Mouse (Mus musculus) cerebellum, postnatal 14 days (tissue): ENCODE measurements around the gene Lrmda.
"Not testable (repeated sequence)": the region's sequence is repeated elsewhere in the genome, so short reads cannot be mapped to it uniquely, and the experiment has no call there.

Experiments used
- DNase-seq, 2 experiments: peaks; one replicate each; pipeline ENCODE4 v3.0.0; 2021; ENCODE audit warnings: mixed read lengths in 2 of 2

Gene Lrmda

DNA sequence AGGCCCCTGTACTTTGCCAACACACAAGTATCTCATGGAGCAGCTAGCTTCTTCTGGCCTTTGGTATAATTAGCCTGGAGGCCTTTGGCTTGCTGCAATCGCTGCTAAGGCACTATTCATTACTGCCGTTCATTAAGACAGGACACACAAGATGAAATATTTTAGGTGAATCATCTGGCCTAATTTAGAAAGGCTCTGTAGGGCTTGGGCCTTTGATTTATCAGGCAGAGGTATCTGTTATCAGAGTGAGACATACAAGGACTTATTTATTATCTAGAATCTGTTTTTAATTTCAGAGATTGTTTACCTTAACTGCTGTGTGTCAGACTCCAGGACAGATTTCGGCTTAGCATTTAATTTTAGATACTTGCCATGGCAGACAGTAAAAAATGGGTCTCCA is 511.2 kb downstream of the Lrmda start:
- DNase-seq = no peak

DNA sequence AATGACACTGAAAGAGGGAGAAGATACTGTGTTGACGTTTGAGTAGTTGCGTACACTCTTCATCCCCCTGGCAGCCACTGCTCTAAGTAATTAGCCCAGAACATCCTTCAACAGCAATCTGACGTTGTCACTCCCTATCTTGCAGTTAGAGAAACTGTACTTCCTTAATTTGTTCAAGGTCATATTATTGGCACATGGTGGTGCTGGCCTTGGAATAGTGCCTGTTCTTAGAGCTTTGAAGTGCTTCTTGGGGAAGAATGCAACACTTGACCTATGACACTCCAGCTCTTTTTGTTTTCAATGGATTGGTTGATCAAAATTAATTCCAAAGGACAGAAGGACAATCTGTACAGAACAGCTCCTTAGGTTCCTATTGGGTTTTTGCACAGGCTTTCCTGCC is 514.0 kb downstream of the Lrmda start:
- no peak for DNase-seq

DNA sequence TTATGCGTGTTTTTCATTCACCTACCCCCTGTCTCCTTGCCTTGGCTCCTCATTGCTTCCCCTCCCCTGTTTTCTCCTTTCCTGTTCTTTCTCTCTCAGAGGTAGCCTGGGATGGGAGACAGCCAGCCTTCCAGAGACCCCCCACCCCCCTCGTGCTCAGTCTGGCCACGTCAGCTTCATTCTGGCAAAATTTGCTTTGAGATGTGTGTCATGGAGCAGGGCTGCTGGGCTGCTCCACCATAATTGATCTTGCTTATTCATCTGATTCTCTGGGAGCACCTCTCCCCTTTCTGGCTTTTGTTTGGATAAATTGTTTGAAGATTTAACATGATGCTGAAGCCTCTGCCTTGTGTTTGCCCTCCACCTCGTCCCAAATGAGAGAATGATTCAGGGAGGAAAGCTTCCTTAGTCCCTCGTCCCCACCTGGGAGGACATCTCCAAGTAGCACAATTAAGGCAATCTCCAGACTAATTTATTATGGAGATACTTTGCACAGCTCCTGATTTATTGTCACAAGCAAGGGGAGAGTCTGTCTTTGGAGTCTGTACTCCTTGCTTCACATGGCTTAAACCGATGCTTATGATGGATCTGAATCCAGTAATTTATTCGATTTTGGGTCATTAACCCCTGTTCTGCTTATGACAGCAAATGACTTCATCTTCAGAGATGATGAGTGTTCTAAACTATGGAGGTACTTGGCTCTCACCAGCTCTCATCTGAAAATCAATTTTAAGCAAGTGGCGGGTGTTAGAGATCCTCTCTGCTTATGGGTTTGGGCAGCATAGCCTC is 526.6 kb downstream of the Lrmda start:
- no peak for DNase-seq

DNA sequence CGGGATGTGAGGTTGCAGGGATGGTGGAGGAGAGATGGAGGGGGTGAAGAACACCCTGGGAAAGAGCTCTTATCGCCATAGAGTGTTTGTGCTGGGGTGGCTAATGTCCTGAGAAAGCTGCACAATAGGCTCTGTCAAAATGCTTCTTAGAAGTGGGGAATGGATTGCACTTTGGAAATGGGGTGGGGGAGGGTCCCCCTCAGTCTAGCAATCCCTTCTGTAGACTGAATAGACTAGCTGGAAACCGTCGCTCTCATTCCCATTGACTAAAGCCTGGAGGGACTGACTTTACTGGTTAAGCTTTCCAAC is 527.1 kb downstream of the Lrmda start:
- DNase-seq = no peak

DNA sequence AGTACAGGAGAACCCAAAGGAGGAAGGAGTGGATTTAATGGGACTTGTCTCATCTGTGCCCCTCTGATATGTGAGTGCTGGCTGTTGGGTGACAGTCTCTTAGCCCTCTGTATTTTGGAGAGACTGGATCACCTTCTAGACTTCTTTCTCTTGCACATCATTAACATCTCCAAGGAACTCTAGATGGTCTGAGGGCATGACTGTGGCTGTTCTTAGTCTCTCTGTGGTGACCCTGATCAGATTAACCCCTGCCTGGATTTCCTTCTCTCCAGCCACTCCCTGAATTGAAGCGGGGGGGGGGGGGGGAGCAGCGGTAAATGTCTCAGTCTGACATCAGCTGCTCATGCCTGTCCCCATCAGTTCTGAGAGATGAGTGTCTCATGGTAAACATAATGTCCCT is 528.8 kb downstream of the Lrmda start:
- DNase-seq = no peak

DNA sequence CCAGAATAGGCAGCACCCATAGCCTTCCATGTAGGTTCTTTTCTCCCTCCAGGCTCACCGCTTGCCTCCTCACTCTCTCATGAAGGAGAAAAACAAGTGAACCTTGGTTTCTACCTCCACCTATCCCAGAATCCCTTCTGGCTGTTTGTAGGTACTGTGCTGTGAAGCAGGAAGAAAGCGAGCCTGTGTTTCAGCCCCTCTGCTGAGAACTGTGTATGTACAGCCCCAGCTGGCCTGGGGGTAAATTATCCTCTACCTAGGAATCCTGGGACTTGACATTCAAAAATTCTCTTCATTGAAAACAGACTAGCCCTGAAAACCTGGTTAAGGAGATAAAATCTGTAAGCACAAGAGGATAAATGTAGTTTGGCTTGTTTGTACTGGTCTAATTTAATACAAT is 529.7 kb downstream of the Lrmda start:
- no peak for DNase-seq

DNA sequence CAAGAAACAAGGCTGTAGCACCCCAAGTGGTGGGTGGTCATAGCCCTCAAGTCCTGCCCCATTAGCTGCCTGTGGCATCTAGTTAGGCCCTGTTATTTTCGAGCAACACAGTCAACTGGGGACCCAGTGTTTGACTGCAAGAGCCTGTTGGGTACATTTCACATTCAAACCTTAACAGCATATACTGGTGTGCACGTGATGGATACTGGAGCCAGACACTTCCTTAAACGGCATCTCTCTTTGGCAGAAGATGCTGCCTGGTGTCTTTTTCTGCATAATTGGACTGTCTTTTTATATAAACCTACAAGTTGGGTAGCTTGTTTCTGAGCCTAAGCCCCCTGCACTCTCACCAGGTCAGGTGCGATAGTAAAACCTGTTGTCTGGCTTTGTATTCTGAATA is 532.8 kb downstream of the Lrmda start:
- no peak for DNase-seq

DNA sequence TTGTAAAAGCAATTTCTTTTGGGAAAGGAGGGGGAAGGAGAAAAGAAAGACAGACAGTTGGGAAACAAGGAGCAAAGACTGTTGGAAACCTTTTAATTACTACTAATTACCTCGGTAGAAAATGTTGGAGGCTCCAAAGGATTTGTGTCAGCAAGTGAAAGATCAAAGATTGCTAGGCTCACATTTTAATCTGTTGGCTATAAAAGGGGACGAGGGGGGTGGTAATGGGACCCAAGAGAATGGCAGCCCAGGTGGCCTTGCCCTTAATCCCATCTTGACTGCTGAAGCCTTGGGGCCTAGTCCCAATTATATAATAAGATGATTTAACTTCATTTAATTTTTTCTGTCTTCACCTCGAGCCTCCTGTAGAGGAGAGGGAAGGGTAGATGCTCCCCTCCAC is 533.3 kb downstream of the Lrmda start:
- DNase-seq = no peak

DNA sequence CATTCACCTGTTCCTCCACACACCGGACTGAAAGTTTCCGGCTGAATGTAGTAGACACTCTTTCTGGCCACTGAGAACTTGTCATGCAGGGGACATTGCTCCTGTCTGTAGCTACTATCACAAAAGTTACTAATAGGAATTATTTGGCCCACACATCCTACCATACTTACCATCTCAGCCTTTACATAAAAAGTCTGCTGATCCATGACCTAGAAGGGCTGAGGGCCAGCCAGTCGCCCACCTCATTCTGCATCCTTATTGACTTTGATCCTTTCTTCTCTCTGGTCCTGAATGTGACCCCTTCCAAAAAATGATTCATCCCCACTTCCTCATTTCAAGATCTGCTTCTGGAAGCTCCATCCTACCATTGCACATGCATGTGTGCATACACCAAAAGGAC is 534.2 kb downstream of the Lrmda start:
- no peak for DNase-seq

DNA sequence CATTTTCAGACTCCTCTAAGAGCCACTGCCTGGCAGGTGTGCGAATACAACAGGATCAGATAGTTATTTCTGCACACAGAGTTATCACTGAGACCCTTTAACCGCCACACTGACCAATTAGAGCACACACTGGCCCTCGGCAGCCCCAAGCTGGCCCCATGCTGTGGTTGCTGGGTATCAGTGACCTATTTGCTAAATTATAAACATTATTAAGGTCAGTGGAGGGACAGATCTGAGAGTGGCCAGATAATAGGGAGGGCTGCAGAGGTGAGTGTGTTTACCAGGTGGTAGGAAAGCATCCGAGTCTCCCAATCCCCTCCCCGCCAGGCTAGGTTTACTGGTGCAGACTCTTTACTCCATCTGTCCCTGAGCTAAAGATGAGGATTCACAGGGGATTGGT is 553.0 kb downstream of the Lrmda start:
- DNase-seq = no peak

DNA sequence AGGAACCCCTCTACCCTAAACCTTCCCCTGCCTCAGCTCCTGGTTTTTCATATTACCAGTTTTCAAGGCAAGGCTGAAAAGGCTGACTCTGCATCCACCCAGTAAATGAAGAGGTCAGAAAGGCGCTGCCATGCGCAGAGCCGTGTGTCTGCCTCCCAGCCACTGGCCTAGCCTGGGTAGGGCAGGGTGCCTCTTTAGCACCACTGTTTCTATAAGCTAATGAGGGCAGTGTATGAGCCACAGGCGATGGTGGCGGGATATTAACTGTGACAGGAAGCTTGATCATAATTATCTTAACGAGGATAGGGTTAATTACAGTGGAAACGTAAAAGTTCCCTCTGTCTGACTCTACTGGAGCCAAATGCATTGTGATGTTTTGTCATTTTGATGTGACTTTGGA is 554.1 kb downstream of the Lrmda start:
- DNase-seq = no peak

DNA sequence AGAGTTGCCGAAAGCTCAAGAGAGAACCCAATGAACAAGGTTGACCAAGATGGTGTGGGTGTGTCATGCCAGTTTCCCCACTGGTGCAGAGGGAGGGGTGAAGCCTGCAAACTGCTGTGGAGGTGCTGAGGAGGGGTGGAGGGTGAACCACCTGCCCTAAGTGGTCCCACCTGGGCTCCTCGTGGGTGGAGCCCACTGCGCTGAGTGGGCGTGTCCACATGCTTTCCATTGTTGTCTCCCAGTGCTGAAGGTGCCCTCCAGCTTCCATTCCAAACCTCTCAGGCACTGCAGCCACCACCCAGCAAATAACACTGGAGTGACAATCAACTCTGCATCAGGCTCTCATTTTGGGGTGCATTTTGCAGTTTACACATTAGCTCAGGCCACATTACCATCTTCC is 554.5 kb downstream of the Lrmda start:
- no peak for DNase-seq

DNA sequence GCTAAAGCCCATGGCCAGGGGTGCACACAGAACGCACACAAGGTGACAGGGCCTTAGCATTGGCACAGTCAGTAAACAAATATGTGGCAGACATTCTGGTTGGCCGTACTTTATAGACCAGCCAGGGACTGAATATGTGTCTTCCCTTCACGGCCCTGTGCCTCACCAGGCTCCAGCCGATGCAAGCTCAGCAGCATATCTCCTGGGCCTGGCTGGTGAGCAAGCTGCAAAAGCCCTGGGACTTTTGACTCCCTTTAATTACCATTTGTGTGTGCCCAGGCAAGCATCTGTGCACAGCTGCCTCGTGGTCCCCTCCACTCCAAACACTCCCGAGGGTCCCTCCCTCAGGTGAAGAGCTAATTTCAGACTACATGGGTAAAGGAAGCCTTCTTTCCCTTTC is 556.9 kb downstream of the Lrmda start:
- DNase-seq = no peak

DNA sequence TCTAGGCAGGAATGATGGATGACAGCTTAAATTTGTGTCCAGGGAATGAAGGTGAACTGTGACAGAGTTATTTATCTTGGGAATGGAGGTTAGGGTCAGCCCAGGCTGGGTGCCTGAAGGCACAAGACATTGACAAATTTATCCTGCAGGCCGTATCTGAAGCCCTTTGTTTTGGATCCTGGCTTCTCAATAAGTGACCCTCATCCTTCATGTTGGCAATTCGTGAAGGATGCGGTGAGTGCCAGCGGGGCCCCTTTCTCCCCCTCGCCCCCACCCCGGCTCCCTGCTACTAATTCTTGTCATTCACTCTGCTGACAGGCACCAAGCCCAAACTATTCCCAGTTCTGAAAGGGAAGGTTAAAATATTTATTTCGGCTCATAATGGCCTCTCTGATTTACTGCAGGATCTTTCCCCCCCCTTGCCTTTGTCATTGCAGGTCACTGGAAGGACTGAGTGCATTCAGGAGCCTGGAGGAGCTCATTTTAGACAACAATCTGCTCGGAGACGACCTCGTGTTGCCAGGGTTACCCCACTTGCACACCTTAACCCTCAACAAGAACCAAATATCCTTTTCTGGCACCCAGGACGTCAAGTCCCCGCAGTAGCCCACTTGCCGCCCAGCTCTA is 558.0 kb downstream of the Lrmda start:
- peak; percentile 21 to 38 for DNase-seq

DNA sequence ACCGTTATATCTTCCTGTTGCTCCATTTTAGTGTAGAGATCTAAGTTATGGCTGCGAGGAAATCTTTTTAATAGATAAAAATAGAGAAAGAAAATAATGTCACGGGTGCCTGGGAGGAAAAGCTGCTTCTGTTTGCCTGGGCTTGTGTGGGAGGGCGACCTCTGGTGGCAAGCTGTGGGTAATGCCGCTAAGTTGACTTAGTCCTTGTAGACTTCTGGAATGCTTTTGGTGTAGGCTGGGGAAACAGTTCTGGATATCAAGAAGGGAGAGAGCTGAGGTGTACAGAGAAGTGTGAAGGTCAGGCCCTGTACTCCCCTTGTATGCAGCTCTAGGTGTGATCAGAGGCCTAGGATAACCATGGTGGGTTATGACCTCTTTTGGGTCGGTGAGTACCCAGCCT is 558.7 kb downstream of the Lrmda start:
- peak; percentile 90 to 92 for DNase-seq

DNA sequence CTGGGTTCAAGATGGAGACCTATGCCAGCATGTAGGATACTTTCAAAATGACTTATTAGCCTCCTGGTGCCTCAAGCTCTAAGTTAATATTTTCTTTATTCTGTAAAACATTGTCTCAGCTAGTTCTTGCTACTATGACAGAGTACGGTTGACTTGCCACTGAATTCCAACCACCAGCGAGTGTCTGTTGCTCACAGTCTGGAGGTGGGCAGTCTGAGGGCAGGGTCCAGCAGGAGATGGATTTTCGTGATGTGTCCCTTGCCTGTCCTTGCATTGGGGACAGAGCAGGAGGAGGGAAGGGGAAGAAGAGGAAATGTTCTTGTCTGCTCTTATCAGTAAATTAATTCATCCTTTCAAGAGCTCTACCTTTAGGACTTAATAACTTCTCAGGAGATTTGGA is 559.5 kb downstream of the Lrmda start:
- DNase-seq = no peak

DNA sequence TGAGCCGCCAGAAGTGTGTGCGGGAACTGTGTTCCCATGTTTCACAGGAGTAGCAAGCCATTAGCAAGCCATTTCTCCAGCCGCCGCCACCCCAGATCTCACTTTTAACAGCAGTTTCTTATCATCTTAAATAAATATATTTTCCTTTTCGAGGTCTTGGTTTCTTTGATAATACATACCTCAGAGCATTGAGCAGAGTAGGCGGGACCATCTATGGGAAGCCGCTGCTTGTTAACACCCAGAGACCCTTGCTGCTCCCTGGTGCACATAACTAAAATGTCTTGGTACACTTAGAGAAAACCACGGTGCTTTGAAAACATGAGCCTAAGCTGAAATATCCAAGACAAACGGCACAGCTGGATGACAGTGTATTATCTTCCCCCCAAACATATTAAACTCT is 562.6 kb downstream of the Lrmda start:
- no peak for DNase-seq

DNA sequence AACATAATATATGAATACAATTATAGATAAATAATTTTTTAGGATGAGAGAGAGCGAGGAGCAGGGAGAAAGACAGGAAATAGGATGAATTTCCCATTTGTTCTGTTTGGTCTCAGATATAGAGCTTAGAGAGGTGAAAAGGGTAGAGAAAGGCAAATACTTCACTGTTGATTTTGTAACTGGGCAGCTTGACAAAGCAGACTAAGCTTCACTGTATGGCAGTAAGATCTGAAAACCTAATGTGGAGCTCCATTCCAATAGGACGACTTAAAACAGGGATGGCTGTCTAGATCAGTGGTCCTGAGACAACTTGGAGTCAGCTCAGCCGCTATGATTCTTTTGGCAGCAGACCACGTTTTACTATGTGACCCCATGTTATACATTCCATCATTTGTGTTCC is 566.8 kb downstream of the Lrmda start:
- DNase-seq = no peak

DNA sequence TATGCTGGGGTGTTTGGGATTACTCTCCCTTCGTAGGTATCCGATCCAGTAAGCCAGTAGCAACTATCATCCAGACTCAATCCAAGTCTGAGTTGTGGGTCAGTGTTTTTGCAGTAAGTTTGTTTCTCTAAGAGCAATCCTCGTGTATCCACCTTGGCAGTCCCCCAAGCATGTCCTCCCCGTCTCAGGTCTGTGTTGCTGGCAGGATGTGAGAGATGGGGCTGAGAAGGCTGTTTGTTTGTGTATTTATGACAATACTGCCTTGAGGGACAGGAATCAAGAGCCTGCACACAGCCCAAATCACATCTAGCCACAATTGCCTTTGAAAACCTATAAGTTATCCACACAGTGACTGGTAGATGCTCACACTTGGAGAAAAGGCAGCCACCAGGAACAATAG is 567.3 kb downstream of the Lrmda start:
- DNase-seq = no peak

DNA sequence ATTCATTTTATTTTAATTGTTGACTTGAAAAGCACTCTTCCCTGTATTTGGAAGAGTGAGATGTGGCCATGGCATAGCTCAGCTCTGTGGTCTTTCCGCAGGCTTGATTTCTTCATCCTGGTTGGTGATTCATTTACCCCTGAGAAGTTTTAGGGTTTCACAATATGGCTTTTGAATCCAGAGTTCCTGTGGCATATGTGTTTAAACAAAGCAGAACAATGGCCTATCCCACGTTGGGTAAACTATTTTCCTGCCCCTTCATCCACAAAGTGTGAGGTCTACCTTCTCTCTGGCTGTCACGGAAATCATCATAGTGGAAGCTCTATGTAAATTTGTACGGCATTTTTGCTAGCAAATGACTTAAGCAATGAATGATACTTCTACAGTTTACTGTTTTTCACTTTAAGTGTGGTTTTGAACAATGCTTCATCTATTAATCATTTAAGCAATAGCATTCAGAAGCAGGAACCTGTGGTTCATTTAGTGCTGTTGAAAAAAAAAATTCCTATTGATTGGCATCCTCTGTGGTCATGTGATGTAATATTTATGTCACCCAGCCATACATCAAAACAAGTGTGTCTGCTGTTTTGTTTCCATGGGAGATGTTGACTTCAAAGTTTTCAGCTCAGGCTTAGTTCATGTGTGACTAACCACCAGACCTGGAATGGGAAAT is 567.9 kb downstream of the Lrmda start:
- no peak for DNase-seq

DNA sequence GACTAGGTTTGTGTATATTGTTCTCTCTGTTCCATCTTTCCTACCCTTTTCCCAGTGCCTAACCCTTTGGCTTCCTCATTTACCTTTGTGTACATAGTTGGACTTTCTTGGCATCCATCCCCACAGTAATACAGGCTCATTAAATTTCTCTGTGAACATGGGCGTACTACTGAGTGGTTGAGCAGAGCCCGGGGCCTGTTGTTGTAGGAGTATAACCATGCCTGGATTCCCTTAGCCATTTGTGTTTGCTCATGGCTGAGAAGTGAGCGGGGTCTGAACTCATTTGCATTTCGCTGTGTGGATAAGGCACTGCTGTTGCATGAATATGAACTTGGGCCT is 568.4 kb downstream of the Lrmda start:
- no peak for DNase-seq

DNA sequence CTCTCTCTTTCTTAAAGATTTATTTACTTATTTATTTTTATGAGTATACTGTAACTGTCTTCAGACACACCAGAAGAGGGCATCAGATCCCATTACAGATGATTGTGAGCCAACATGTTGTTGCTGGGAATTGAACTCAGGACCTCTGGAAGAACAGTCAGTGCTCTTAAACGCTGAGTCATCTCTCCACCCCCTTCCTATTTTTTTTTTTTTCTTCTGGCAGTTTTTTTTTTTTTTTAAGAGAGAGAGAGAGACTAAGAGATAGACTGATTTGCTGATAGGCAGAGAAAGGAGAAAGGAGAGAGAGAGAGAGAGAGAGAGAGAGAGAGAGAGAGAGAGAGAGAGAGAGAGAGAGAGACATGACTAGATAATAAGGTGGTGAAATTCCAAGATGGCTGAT is 568.9 kb downstream of the Lrmda start:
- DNase-seq = not testable (repeated sequence)

DNA sequence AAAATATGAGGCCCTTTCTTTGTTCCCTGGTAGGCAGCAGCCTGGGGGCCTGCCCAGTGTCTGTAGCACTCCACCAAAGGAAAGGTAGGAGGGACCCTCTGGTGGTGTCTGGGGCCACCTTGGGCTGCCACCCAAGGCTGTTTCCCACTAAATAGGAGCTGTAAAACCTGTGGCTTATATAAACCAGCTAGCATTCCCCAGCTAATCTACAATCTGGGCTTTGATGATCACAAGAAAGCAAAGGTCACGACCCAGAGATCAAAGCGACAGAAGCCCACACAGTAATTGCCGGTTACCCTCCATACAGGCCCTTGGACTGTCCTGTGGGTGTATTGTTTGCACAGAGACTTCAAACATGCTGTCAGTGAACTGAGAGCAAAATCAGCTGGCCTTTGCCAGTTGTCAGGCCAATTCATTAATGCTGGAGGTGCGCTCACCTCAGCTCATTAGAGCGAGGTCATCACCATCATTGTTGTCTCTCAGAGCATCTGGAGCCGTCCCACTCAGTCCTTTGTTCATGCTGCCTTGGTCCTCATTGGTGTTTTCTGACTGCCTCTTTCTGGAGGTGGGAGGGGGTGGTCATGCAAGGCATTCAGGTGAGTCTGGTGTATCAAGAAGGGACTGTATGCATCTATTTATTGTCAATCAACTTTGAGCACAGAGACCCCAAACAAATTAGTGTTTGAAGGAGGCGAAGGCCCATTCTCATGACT is 570.1 kb downstream of the Lrmda start:
- DNase-seq = no peak

DNA sequence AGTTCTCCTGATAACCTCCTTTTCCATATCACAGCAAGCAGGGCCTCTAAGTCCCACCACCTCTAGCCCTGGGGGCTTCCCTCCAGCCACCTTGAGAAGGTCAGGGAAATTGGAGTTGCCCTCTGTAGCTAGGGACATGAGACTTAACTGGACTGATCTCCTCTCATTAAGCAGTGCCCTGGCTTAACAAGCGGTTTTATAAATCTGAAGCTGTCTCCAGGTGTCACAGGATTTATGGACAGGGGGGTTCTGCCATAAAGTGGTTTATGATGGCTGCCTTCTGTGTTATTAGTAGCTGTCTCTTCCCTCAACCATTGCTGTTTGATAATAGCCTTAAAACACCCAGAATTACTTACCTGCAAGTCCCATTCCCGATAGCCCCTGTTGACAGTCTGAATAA is 571.7 kb downstream of the Lrmda start:
- DNase-seq = no peak
